Mouse (Mus musculus): ENCODE results near the gene Tigar. TPM values are rescaled to one million over a fixed set of nuclear protein-coding genes. Genes with fewer than 3 reads are reported as not detected.

The Tigar gene
- polyA plus RNA-seq, 1 experiment = 8.1 TPM

DNA sequence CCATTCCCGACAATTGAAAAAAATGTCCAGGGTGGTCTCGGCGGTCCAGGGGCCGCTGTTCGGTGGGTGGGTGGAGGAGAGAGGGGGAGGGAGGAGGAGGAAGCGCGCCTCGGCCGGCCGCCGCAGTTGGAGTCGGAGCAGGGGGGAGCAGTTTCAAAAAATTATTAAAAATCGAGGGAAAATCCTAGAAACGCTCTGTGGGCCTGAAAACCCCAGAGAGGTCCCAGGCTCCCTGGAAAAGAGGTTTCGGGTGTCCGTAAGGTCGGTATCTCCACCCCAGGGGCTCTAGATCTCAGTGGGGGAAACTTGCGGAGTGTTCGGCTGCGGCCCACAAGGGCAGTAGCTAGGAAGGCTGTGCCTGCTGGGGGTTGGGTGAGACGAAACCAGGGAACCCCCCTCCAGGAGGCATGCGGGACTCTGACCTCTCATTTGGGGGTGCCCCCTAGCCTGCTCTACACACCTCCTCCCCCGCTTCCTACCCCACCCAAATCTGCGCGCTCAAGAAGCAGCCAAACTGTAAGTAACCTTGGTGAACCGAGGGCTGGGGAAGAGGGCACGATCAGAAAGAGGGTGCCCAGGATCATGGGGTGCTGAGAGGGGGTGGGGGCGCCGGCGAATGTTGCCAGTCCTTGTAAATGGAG, 40.1 kb upstream of the Tigar start:
- Histone ChIP-seq H3K79me2 (ENCODE audit: control insufficient read depth, insufficient read depth) (no peaks in the 10 kb centered on the region), H3K27me3 (ENCODE audit: control insufficient read depth, insufficient read depth, insufficient read length) (peaks cover 53% of the 10 kb centered on the region), H3ac (ENCODE audit: control insufficient read depth, insufficient read length, low read depth) (peak overlapping the region; percentile 13), H3K36me3 (ENCODE audit: control insufficient read depth, insufficient read depth) (no peaks in the 10 kb centered on the region), H3K4me3 (ENCODE audit: insufficient read depth, poor library complexity, severe bottlenecking) (no peak overlapping the region), H3K79me3 (ENCODE audit: low read depth) (no peaks in the 10 kb centered on the region)
- no peak for TF ChIP-seq MYOD1 (IDR thresholded peaks at IDR 0.05; ENCODE audit: control insufficient read depth, insufficient read length, low read depth)
- TF ChIP-seq MYOG (IDR thresholded peaks at IDR 0.05; ENCODE audit: control insufficient read depth, extremely low read depth, insufficient read length) = no peak
- no peak for TF ChIP-seq CEBPB (IDR thresholded peaks at IDR 0.05; ENCODE audit: low read depth)
- TF ChIP-seq CTCF (IDR thresholded peaks at IDR 0.05; ENCODE audit: control insufficient read depth, insufficient read depth, insufficient read length) = no peak
- TF ChIP-seq MAX (IDR thresholded peaks at IDR 0.05) = no peak
- no peak for TF ChIP-seq FOSL1 (IDR thresholded peaks at IDR 0.05; ENCODE audit: insufficient read depth, low read length, poor library complexity, severe bottlenecking)
- TF ChIP-seq USF1 (IDR thresholded peaks at IDR 0.05; ENCODE audit: low read depth) = no peak

DNA sequence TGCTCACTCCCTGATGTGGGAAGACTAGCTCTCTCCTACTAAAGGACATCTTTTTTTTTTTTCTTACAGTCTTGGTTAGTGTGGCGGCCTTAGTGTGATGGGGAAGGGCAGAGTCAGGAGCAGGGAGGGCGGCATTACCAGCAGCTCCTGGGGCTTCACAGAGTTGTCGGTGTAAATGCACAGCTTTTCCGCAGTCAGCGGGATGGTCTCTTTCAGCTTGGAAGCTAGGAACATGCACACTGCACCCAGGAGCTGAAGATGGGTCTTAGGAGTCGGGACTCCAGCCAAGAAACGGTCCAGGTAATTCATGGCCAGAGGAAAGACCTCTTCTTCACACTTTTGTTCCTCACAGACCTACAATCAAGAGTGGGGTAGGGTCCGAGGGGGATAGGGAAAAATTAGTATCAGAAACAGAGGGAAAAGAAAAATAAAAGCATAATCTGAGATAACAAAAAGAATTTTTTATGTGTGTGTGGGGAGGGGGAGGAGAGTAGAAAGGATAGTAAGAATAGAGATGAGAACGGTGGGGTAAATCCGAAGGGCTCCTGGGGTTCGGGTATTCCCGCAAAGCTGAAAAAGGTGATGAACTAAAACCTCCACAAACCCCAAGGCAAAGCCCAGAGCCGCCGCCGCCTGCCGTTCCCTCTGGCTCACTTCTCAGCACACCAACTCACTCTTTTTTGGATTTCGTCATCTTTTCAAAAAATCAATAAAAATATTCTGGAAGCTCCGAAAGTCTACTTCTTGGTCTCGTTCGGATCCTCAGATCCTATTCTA, 39.4 kb upstream of the Tigar start:
- no peak for TF ChIP-seq CTCF (IDR thresholded peaks at IDR 0.05; ENCODE audit: control insufficient read depth, insufficient read depth, insufficient read length)
- H3K27me3 ChIP-seq (ENCODE audit: control insufficient read depth, insufficient read depth, insufficient read length) = peaks cover 46% of the 10 kb centered on the region
- H3K36me3 ChIP-seq (ENCODE audit: control insufficient read depth, insufficient read depth) = no peaks in the 10 kb centered on the region
- H3K4me3 ChIP-seq (ENCODE audit: insufficient read depth, poor library complexity, severe bottlenecking) = no peak overlapping the region
- H3K79me2 ChIP-seq (ENCODE audit: control insufficient read depth, insufficient read depth) = no peaks in the 10 kb centered on the region
- H3ac ChIP-seq (ENCODE audit: control insufficient read depth, insufficient read length, low read depth) = no peak overlapping the region
- no peaks in the 10 kb centered on the region for H3K79me3 ChIP-seq (ENCODE audit: low read depth)

DNA sequence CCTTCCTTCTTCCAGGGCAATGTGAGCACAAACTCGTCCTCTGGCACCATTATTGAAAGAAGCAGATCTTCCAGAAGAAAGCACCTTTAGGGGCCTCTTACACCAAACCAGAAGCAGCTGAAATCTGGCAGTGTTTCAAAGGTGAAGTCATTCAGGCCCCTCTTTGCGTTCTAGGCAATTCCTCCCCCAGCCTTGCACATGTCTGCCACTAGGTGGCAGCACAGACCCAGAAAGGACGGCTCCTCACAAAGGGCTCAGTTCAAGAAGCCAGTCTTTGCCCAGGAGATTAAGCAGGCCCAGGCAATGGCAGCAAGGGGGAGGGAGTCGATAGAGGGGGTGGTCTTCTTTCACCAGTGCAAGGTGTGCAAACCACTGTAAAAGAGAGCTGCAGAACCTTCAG, 38.3 kb upstream of the Tigar start:
- no peaks in the 10 kb centered on the region for H3K36me3 ChIP-seq (ENCODE audit: control insufficient read depth, insufficient read depth)
- TF ChIP-seq CTCF (IDR thresholded peaks at IDR 0.05; ENCODE audit: control insufficient read depth, insufficient read depth, insufficient read length) = peak; percentile 82
- TF ChIP-seq MYOD1 (IDR thresholded peaks at IDR 0.05; ENCODE audit: control insufficient read depth, insufficient read length, low read depth) = no peak
- H3K79me2 ChIP-seq (ENCODE audit: control insufficient read depth, insufficient read depth) = no peaks in the 10 kb centered on the region
- H3ac ChIP-seq (ENCODE audit: control insufficient read depth, insufficient read length, low read depth) = no peak overlapping the region
- H3K79me3 ChIP-seq (ENCODE audit: low read depth) = no peaks in the 10 kb centered on the region
- peaks cover 36% of the 10 kb centered on the region for H3K27me3 ChIP-seq (ENCODE audit: control insufficient read depth, insufficient read depth, insufficient read length)
- H3K4me3 ChIP-seq (ENCODE audit: insufficient read depth, poor library complexity, severe bottlenecking) = no peak overlapping the region

DNA sequence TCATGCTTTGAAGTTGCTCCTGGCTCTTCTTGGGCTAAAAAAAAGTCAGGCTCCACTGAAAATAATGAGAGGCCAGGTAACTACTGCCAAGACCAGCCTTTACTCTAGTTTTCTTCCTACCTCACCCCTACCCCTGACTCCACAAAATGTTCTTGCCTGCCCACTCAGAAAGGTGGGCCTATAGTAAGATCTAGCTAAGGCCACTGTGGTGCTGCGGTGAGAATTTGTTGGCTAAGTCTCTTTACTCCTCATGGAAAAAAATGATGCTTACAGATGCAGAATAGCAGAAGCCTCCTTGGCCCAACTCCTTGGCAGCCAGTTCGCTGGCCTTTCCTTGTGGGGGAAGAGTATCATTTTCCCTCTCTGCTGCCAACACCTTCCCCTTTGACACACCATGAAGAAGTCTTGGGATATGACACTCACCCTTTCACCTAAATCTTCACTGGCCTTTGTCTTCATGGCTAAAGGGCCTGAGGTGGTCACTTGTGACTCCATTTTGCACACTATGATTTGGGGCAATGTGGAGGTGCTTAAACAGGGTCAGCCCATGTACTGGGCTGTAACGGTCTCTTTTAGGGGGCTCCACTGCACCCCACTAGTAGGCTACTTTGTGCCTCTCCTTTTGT, 37.1 kb upstream of the Tigar start:
- TF ChIP-seq MYOD1 (IDR thresholded peaks at IDR 0.05; ENCODE audit: control insufficient read depth, insufficient read length, low read depth) = no peak
- TF ChIP-seq FOSL1 (IDR thresholded peaks at IDR 0.05; ENCODE audit: insufficient read depth, low read length, poor library complexity, severe bottlenecking) = no peak
- TF ChIP-seq CTCF (IDR thresholded peaks at IDR 0.05; ENCODE audit: control insufficient read depth, insufficient read depth, insufficient read length) = no peak
- TF ChIP-seq CEBPB (IDR thresholded peaks at IDR 0.05; ENCODE audit: low read depth) = no peak
- no peak for TF ChIP-seq MYOG (IDR thresholded peaks at IDR 0.05; ENCODE audit: control insufficient read depth, extremely low read depth, insufficient read length)
- H3K36me3 ChIP-seq (ENCODE audit: control insufficient read depth, insufficient read depth) = no peaks in the 10 kb centered on the region

DNA sequence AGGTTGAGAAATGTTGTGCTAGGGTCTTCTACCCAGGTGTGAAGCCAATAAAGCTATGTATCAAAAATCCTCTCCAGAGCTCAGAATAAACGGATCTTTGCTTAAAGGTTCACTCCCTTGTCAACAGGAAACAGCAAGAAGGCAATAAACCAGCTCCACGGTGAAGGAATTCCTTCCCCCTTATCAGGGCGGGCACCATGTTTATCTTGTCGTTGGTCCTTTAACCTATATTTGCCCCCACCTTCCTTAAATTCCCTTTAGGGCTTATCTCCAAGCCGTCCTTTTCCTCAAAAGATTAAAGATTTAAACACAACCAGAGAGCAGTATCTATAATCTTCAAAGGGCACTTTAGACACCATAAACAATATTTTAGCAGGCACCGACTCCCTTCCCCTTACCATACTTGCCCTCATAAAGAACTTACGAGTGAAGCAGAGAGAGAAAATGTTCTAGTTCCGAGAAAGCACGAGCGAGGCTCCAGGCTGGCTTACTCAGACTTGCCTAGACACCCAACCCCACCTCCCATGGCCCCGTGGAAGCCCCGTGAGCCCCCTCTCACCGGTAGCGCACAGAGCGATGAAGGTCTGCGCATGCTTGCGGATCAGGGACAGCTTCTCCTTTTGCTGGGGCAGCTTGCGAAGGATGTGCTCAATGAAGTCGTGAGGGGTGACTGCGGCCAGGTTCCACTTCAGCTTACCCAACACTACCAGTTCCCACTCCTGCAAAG, 36.3 kb upstream of the Tigar start:
- TF ChIP-seq CTCF (IDR thresholded peaks at IDR 0.05; ENCODE audit: control insufficient read depth, insufficient read depth, insufficient read length) = no peak
- H3K4me3 ChIP-seq (ENCODE audit: insufficient read depth, poor library complexity, severe bottlenecking) = no peak overlapping the region
- no peaks in the 10 kb centered on the region for H3K79me3 ChIP-seq (ENCODE audit: low read depth)
- no peaks in the 10 kb centered on the region for H3K36me3 ChIP-seq (ENCODE audit: control insufficient read depth, insufficient read depth)
- H3ac ChIP-seq (ENCODE audit: control insufficient read depth, insufficient read length, low read depth) = no peak overlapping the region
- H3K27me3 ChIP-seq (ENCODE audit: control insufficient read depth, insufficient read depth, insufficient read length) = peaks cover 19% of the 10 kb centered on the region
- no peaks in the 10 kb centered on the region for H3K79me2 ChIP-seq (ENCODE audit: control insufficient read depth, insufficient read depth)

More for the DNA sequence above, 37.1 kb upstream of the Tigar start:
- Histone ChIP-seq H3K79me2 (ENCODE audit: control insufficient read depth, insufficient read depth) (no peaks in the 10 kb centered on the region), H3K27me3 (ENCODE audit: control insufficient read depth, insufficient read depth, insufficient read length) (peaks cover 23% of the 10 kb centered on the region), H3K4me3 (ENCODE audit: insufficient read depth, poor library complexity, severe bottlenecking) (no peak overlapping the region), H3K79me3 (ENCODE audit: low read depth) (no peaks in the 10 kb centered on the region), H3ac (ENCODE audit: control insufficient read depth, insufficient read length, low read depth) (no peak overlapping the region)
